Mouse (Mus musculus): Measurements from ENCODE around the gene Acad9. TPM values are rescaled to one million over a fixed set of nuclear protein-coding genes. Genes with fewer than 3 reads are reported as not detected.
A peak's percentile ranks its signal among the peaks of the same experiment; 100 is the strongest.

Acad9 gene
- 10 to 100 TPM; 36.8 to 47.2 (median 44.1) TPM for total RNA-seq (2022)

GRCm38 (mm10) chr3:36065843-36066651 is at the start of gene Acad9:
Gene Acad9, plus strand, starts transcription at chr3:36065979.
- peak; percentile 87 to 95 for DNase-seq (ENCODE audit: low spot score in 2 of 2)

- no peak for DNase-seq (ENCODE audit: low spot score in 2 of 2)
Observed at GRCm38 (mm10) chr3:36025732-36026131, 40.0 kb upstream of the Acad9 start.

- DNase-seq (ENCODE audit: low spot score in 2 of 2): no peak
Observed at GRCm38 (mm10) chr3:36029993-36030392, 35.8 kb upstream of the Acad9 start.

GRCm38 (mm10) chr3:36031740-36032510 is 33.9 kb upstream of the Acad9 start:
- no peak for DNase-seq (ENCODE audit: low spot score in 2 of 2)

GRCm38 (mm10) chr3:36044520-36044919 is 21.3 kb upstream of the Acad9 start:
- no peak for DNase-seq (ENCODE audit: low spot score in 2 of 2)

GRCm38 (mm10) chr3:36045086-36045485 is 20.7 kb upstream of the Acad9 start:
- DNase-seq (ENCODE audit: low spot score in 2 of 2): no peak

GRCm38 (mm10) chr3:36049106-36049505 is 16.7 kb upstream of the Acad9 start:
- no peak for DNase-seq (ENCODE audit: low spot score in 2 of 2)

- no peak for DNase-seq (ENCODE audit: low spot score in 2 of 2)
Observed at GRCm38 (mm10) chr3:36053447-36053846, 12.3 kb upstream of the Acad9 start, which contains the start of gene Ccdc144b. Gene Ccdc144b, minus strand, starts transcription at chr3:36053547.

- peak in 1 of 2 experiments; percentile 35 for DNase-seq (ENCODE audit: low spot score in 2 of 2)
Observed at GRCm38 (mm10) chr3:36060096-36060850, 5.5 kb upstream of the Acad9 start.

- no peak for DNase-seq (ENCODE audit: low spot score in 2 of 2)
Observed at GRCm38 (mm10) chr3:36064592-36065061, 1.2 kb upstream of the Acad9 start.

- DNase-seq (ENCODE audit: low spot score in 2 of 2): no peak
Observed at GRCm38 (mm10) chr3:36065166-36065565, 613 bp upstream of the Acad9 start.

- DNase-seq (ENCODE audit: low spot score in 2 of 2): no peak
Observed at GRCm38 (mm10) chr3:36067731-36068130, 2.0 kb downstream of the Acad9 start.

- no peak for DNase-seq (ENCODE audit: low spot score in 2 of 2)
Observed at GRCm38 (mm10) chr3:36070436-36070835, 4.7 kb downstream of the Acad9 start.

- no peak for DNase-seq (ENCODE audit: low spot score in 2 of 2)
Observed at GRCm38 (mm10) chr3:36071047-36071446, 5.3 kb downstream of the Acad9 start.

- DNase-seq (ENCODE audit: low spot score in 2 of 2): no peak
Observed at GRCm38 (mm10) chr3:36074231-36074630, 8.5 kb downstream of the Acad9 start.

GRCm38 (mm10) chr3:36075466-36075865 is 9.7 kb downstream of the Acad9 start:
- no peak for DNase-seq (ENCODE audit: low spot score in 2 of 2)

- DNase-seq (ENCODE audit: low spot score in 2 of 2): no peak
Observed at GRCm38 (mm10) chr3:36077386-36077785, 11.6 kb downstream of the Acad9 start.

- DNase-seq (ENCODE audit: low spot score in 2 of 2): no peak
Observed at GRCm38 (mm10) chr3:36079886-36080285, 14.1 kb downstream of the Acad9 start.

- DNase-seq (ENCODE audit: low spot score in 2 of 2): no peak
Observed at GRCm38 (mm10) chr3:36080741-36081140, 15.0 kb downstream of the Acad9 start.

- DNase-seq (ENCODE audit: low spot score in 2 of 2): no peak
Observed at GRCm38 (mm10) chr3:36082843-36083242, 17.1 kb downstream of the Acad9 start.

GRCm38 (mm10) chr3:36083381-36083780 is 17.6 kb downstream of the Acad9 start:
- no peak for DNase-seq (ENCODE audit: low spot score in 2 of 2)

GRCm38 (mm10) chr3:36085394-36085793 is 19.6 kb downstream of the Acad9 start:
- no peak for DNase-seq (ENCODE audit: low spot score in 2 of 2)
